Mouse (Mus musculus) megakaryocyte, adult 5-6 weeks (primary cell): Measurements from ENCODE around the gene Methig1. TPM values are rescaled to one million over a fixed set of nuclear protein-coding genes. Genes with fewer than 3 reads are reported as not detected.
"Not testable (repeated sequence)": the region's sequence is repeated elsewhere in the genome, so short reads cannot be mapped to it uniquely, and the experiment has no call there.

Experiments
- ATAC-seq: 2 replicates; pipeline ENCODE4 v1.8.0; 2016; ENCODE audit warnings: mild to moderate bottlenecking, inconsistent platforms; ENCODE audit not compliant: poor library complexity, severe bottlenecking
- total RNA-seq, 2 experiments: library from RNA; stranded (forward) in 1 of 2; stranded (reverse) in 1 of 2; fragments of 153-499, 151-499 nt in 1 of 2; fragments of 221-1000, 200-1000 nt in 1 of 2; gene quantifications; 2 replicates each; pipeline versions ENCODE4 v1.2.3 to v1.2.4; 2015 to 2017

The Methig1 gene
- total RNA-seq, 2 experiments from 2014 or later = not detected

DNA sequence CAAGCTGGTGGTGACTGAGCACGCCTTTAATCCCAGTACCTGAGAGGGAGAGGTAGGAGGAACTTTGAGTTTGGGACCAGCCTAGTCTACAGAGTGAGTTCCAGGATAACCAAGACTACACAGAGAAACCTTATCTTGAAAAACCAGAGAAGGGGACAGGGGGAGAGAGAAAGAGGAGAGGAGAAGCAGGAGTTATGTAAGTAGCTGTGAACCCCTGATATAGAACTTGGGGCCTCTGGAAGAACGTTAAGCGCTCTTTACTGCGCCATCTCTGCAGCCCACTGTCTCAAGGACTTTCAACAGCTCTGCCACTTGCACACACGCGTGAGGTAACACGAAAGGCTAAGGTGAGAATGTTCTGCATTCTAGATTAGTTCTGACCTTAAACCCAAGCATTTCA is 38.6 kb downstream of the Methig1 start:
- ATAC-seq = no peak

DNA sequence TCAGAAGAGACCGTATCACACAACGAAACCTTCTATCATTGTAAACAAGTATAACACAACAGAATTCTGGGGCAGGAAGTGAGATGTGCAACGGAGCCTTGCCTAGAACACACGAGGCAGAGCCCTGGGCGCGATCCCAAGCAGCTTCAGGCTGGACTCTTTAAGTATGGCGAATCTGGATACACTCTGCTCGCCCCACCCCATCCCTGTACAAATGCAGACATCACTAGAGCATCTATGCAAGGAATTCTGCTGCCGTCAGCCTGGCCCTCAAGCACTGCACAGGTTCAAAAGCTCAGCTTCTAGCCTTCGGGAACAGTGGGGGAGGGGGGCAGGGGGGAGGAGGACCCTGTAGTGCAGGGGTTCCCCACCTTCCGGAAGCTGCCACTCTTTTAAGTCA is 40.1 kb downstream of the Methig1 start:
- no peak for ATAC-seq

DNA sequence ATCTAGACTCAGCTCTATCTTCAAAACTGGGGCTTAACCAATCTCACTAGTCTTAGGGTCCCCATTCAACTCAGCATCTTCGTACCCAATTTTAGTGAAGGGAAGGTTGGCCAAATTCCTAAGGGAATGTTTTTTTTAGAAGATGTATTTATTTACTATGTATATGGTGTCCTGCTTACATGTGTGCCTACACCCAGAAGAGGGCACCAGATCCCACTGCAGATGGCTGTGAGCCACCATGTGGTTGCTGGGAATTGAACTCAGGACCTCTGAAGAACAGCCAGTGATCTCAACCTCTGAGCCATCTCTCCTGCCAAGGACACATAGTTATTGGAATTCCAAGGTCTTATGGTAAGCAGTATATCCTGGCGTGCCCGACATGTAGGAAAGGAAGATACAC is 42.6 kb downstream of the Methig1 start:
- ATAC-seq = no peak

DNA sequence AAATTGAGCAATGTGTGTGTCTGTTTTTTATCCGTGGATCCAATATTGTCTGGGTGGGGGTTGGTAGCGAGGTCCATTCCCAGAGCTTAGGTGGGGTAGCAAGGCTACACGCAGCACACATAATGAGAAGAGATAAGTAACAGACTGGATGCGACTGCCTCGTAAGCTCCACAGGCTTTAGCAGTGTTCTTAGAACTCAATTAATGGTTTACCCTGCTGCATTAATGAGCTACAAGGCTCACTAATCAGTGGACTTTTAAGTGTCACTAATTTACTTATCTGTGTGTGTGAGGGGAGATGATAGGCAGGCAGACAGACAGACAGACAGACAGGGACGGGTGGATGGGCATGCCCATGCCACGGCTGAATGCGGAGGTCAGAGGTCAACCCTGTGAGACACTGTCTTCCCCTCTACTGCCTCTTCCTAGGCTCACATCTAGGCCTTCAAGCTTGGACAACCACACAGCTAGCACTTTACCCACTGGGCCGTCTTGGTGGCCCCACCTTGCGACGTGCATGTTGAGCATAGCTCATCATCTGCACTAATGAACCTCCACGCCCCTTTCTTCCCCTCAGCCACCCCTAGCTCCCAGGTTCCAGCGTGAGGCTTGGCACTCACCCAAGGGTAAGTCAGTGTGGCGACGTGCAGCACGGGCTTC is 47.8 kb downstream of the Methig1 start:
- no peak for ATAC-seq

DNA sequence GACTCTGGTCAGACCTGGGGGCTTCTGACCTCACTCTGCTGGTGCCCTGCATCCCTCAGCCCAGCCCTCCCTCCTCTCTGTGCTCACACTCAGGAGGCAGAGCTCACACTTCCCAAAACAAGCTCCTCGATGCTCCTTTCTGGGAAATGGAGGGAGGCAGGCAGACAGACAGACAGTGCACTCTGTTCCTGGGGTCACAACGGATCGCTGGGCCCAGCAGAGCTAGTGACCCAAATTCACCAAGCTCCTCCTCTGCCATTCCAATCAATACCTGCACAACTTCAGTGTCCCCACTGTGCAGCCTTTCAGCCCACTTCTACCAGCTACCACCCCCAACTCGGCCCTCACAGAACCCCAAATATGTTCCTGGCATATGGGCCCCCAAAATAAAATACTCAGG is 48.9 kb downstream of the Methig1 start:
- no peak for ATAC-seq

DNA sequence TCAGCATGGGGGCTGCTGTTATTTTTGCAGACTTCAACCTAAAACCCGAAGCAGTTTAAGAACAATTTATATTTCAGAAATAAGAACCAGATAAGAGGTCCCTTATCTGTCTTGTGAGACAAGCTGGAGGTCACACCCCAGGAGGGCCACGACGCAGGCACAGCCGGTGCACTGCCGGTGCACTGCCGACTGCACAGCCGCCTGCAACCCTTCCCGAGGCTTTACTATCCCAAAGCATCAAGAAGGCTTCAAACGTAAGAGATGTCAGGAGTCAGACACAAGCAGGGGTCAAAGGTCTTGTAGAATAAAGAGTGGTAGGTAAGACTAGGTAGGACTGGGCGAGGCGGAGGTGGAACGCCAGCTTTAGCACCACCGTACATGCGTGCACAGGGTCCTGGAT is 49.4 kb downstream of the Methig1 start:
- ATAC-seq = no peak

DNA sequence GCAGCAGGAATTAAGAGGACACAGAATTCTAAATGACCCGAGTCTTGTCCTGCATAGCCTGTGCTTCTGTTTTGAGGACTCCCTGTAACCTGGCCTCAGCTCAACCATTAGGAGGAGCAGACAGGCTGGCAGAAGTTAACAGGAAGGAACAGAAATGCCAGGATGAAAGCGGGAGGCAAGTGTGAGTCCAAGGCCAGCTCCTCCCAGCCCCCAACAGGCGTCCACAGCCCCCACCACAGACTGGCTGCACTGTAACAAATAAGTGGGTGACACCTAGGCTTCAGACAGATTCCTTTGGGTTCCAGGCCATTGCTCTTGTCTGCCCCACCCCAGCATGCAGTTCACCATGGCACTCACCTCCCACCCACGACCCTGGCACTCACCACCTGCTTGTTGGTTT is 49.8 kb downstream of the Methig1 start:
- ATAC-seq = no peak

DNA sequence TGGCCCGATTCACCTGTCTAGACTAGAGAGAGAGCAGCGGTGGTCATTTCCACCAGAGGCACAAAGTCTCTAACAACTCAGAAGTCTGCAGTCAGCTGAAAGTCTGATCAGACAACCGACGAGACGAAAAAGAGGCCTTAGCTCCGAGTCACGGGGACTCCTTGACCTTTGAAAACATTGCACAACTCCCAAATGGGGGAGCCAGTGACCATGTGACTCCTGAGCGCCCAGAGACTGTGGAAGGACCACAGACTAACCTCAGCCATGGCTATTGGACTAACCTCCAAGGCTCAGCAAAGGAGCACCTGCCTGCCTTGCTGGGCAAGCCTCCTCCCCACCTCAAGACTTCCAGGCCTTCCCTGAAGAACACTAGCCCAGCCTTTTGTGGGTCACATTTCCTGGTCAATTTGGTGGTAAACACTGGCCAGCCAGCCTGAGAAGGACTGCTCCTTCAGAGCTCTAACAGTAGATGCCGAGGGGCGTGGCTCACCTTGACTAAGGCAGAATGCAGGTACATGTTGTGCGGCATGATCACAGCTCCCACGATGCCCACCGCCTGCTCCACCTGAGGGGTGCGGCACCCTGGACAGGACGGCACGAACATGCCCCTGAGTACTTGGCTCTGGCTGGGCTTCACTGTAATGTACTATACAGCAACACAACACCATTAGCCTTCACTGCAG is 50.5 kb downstream of the Methig1 start:
- no peak for ATAC-seq

DNA sequence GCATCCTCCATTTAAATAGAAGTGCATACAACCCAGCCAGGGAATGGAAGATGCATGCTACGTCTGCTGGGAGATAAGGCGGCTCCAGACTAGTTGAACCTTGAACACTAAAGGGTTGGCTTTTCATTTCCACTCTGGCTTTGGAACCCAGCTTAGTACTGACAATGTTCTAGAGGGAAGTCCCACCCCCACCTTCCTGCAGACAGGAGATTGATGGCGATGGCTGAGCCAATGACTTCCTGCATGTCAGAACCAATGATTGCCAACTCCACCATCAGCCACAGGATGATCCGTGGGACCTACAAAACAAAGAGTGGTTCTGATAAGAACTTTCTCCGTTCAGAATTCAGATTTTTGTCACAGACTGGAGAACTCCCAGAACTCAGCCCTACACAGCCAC is 53.1 kb downstream of the Methig1 start:
- no peak for ATAC-seq

DNA sequence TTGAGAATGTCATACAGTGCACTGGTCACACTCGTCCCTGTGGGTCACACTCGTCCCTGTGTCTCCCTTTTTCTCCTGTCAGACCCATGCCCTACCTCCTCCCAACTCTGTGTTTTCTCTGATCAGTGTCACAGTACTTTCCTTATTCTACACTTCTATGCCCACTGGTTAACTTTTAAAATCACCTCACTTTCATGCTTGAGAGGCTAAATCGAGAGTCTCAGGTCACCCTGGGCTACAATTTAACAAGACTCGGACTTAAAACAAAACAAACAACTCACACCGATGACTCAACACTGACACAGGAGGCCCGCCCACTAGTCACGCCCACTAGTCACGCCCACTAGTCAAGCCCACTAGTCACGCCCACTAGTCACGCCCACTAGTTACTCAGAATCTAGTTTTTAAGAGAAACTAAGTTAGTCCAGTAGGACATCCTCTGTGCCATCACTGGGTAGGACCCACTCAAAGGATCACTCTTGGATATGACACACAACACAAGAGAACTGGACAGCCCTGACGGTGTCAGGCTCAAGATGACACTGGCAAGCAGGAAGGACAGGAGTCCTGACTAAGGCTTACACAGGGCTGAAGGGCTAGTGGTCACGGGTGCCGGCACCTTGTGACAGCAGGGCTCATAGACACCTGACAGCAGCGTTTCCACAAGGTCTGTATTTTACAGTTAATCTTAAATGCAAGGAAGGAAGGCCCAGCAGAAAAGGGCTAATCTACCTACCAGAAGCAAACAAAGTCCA is 58.1 kb downstream of the Methig1 start:
- ATAC-seq = peak; percentile 88

DNA sequence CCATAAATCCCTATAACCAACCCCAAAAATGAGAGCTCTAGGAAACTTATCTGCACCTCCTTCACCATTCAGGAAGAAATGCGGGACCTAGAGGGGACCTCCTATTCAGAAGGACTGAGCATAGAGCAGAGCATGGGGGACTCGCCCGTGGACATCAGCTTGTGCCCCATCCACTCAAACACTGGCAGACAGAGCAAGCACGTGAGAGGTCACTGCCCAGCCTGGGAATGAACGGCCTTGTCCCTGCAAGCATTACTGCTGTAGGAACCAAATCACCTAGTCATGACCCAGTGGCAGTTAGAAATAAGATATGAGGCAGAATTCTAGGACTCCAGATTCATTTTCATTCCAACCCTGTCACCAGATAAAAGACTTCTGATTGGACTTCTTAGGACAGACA is 58.8 kb downstream of the Methig1 start:
- ATAC-seq = no peak

DNA sequence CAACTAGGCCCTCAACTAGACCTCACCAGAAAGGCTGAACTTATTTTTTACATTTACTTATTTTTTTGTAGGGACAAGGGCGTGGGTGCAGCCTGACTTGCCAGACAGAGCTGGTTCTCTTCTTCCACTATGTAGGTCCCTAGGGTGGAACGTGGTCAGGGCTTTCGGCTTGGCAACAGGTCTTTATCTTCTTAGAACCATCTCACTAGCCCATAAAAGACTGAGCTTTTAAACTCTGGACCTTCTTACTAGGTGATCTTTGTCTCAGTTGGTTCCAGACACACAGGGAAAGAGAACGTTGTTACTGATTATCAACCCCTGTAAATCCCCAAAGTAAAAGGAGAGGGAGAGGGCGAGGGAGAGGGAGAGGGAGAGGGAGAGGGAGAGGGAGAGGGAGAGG is 60.4 kb downstream of the Methig1 start:
- ATAC-seq = no peak

DNA sequence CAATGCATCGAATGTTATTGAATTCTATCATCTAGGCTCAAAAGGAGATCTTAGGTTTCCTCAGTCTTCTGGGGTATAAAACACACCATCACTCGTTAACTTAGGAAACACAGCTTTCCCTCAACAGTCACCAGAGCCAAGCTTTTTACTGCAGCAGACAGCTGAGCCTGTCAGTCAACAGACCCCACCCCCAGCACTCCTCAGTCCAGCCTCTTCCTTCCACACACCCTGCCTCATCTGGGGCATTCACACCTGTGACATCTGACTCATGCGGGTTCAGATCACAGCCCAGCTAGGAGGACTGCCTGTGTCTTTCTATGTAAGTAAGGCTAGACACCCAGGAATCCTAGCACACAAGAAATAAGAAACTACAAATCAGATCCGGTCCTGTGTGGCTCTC is 61.1 kb downstream of the Methig1 start:
- ATAC-seq = peak; percentile 48; the same call in 1 of the 2 replicates

DNA sequence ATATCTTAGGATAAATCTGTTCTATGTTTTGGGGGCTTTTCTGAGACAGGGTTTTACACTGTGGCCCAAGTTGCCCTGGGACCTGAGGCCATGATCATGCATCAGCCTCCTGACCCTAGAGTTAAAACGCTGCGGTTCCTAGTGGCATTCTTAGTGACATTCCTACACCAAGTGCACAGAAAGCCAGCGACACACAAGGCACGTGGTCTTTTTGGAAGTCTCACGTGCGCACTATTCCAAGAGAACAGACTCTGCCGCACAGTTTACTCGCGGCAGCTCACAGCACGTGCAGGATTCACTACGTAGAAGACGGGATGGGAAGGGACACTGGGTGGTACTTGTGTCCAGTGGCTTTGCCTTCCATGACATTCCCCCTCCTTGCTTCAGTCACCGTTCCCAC is 62.0 kb downstream of the Methig1 start:
- ATAC-seq = no peak

DNA sequence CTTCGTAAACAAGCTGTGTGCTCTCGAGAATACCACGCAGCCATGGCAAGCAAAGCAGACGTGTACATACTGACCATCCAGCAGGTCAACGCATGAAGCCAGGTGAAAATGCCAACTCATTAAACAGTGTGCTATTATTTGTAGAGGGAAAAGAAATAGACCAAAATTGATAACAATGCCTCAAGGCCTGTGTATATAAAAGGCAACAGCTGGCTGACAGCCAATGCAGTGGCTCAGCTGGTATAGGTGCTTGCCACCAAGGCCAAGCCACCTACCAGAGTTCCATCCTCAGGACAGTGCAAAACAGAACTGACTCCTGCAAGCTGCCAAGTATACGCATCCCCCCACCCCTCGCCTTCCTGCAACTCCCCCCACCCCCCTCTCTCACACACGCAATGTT is 62.7 kb downstream of the Methig1 start:
- no peak for ATAC-seq

DNA sequence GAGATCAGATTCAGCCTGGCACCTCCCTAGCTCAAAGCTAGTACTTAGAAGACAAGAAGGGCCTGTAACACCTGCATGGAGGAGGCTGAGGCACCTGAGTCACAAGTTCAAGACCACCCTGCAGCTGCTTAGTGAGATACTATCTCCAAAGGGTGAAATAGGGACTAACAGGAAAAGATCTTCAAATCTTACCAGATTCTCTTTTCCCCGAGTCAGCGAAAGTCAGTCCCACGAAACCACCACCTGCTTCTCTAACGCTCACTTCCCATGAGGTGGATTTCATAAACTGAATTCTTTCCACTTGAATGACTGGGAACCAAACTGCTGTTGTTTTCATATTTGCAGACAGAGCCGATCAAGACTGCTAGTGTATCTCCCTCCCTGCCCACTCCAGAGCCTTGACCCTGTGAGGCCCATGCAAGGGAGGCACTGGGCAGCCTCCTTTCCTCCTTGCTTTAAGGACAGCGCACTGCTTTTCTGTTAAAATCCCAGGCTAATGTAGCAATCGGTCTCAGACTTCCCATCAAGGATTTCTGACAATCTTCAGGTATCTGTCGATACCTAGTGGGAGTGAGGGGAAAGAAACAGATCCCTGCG is 65.0 kb downstream of the Methig1 start:
- ATAC-seq = no peak

DNA sequence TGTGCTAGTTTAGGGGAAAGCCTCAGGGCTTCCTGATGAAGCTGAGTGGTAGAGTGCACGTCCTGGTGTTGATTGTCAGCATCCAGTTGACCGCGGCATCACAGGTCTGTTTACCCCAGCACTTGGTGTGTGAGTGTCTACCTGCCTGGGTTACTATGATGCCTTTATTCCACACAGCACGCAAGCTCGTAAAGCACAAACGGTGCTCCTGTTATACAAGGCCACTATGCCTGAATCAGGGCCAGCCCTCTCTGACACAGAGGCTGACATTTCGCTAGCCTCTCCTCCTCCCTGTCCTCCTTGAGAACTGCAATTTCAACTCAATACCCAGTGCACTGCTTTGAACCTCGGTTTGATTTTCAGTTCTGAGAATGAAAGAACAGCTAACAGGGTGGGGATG is 66.4 kb downstream of the Methig1 start:
- no peak for ATAC-seq

DNA sequence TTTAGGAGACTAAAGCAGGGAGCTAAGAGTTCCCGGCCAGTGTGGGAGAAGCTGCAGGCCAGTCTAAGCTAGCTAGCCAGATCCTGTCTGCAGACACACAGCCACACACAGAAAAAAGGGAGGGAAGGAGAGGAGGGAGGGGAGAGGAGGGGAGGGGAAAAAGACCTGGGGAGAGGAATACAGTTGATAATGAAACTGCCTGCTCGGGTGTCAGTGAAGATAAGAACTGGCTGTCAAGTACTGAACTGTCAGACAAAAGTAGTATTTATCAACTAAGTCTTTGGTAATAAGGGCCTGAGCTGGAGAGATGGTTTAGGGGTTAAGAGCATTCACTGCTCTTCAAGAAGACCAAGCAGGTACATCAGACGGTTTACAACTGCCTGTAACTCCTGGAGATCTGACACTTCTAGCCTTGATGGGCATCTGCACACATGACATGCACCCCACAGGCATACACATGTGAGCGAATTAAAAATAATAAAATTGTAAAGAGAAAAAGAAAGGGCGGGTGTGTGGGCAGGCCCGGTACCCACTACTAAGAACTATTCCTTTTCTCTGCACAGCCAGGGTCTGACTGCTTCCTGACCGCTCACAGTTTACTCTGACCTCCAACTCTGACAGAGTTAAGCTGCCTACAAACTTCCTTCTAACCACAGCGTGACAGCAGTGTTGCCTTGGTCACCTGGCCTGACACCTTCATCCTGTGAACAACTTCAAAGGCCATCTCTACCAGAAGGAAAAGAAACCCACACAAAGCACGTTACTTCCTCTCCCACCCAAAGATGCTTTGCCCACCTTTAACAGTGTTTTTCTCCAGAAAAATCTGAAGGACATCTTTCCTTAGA is 67.2 kb downstream of the Methig1 start:
- no peak for ATAC-seq

DNA sequence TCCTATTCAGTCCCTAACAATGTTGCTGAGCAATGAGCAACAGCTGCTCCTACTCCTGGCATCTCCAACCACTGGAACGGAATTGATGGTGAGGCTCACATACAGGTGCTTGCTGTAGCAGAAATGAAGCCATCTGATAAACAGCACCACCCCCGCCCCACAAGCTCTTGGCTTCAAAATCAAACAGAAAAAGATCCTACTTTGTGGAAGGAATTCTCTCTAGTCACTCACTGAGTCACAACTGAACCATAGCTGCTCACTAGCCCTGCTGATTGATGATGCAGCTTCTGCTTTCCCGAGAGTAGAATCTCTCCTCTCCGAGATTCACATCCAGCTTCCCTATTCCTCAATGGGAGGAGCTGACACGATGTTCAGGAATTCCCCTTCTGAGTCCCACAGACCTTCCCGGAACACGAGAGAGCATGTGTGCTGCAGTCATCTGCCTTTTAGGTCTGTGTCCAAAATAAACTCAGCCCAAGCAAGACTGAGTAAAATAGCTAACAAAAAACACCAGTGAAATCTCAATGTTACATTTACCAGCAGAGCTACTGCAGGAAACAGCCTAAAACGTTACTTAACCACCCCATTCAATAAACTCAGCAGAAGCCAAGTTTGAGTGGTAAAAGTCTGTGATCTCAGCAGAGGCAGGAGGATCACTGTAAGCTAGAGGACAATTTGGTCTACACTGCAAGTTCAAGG is 68.3 kb downstream of the Methig1 start:
- ATAC-seq = no peak

DNA sequence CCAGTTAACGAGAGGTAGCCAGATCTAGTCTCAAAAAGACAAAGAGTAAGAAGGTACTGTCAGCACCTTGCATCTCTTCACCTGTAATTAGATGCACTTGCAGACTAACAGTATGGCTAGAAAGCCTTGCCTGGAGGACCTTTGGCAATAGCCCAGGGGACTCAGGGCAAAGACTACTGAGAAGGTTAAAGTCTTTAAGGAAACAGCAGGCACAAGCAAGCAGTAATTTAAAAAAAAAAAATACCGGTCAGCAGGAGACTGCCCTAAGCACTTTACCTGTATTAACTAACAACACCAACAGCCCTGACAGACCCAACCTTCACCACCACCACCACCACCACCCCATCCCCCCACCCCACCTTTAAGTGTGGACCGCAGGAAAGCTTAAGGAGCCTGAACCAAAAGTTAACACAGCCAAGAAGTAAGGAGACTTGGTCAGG is 68.8 kb downstream of the Methig1 start, which contains the start of gene Gm5475:
Gene Gm5475, plus strand, starts transcription at position 390 of the 440 bp plus-strand sequence.
- ATAC-seq = not testable (repeated sequence)
